Mouse (Mus musculus) CH12F3 (cell line): ENCODE measurements around the gene Fkbpl.

ENCODE experiments used
- in situ Hi-C: fragments of 300-500 bp; cut with MboI; formaldehyde crosslinking; loops from 2 replicates; pipeline ENCODE4 v1.14.3; 2020; ENCODE audit warnings: low sequenced_read_pairs

Gene Fkbpl

DNA sequence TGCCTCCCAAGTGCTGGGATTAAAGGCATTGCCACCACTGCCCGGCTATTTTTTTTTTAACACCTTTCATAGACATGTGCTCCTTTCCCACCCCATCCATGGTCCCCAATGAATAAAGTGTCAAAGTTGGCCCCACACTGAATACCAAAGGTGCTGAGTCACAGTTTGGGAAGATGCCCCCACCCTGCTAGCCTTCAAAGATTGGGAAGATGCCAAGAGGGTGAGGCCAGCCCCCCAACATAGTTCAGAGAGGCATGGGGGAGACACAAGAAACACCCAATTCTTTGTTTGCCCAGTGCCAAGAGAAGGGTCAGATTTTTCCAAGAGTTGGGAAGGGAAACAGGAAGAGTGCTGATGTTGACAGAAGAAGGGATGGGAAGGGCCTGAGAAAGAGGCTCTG, 17.9 kb downstream of the Fkbpl start:
- in situ Hi-C loops, result no loop called here

DNA sequence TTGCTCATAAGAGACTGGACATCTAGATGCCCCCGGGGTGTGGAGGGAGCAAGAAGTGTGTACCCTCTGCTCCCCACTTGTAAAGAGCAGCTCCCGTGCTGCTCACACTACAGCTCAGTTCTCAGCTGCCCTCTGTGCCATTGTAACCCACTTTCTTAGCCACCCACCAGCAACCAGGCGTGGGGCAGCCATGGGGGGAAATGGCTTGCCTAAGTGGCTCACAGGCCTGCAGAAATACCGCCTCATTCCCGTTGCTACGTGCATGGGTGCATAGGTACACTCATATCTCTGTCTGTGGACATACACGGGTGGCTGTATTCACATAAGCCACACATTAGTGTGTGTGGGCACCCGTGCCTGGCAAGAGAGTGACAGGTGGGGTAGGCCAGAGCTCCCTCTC, 18.4 kb downstream of the Fkbpl start:
- in situ Hi-C loops, result no loop called here

- in situ Hi-C loops, result no loop called here
Observed at GRCm38 (mm10) chr17:34663558-34663957, 19.0 kb downstream of the Fkbpl start.

DNA sequence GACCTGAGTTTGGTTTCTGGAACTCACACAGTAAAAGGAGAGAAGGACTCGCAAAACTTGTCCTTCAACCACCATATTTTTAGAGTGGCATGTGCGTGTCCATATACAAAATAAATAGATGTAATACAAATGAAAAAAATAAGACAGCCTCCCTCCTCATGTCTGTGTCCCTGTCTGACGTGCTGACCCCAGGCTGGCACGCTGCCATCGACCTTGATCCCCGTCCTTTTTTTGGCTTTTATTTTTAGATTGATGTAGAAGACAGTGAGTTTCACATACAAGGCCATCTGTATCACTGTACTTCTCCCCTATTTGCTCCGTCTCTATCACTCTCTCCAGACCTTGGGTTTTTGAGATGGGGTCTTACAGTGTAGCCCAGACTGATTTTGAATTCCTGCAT, 19.9 kb downstream of the Fkbpl start:
- in situ Hi-C loops, result no loop called here

GRCm38 (mm10) chr17:34670235-34670634, 25.7 kb downstream of the Fkbpl start, which contains the start of gene Tnxb:
Gene Tnxb, plus strand, starts transcription at chr17:34670535.
- in situ Hi-C loops, result no loop called here

- in situ Hi-C loops, result no loop called here
Observed at GRCm38 (mm10) chr17:34671151-34672066, 26.8 kb downstream of the Fkbpl start.

DNA sequence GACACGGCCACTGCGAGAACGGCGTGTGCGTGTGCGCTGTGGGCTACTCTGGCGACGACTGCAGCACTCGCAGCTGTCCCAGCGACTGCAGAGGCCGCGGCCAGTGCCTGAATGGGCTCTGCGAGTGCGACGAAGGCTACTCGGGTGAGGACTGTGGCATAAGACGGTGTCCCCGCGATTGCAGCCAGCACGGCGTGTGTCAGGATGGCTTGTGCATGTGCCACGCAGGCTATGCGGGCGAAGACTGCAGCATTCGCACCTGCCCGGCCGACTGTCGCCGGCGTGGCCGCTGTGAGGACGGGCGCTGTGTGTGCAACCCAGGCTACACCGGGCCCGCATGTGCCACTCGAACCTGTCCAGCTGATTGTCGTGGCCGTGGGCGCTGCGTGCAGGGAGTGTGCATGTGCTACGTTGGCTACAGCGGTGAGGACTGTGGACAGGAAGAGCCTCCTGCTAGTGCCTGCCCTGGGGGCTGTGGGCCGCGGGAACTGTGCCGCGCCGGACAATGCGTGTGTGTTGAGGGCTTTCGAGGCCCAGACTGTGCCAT, 27.8 kb downstream of the Fkbpl start:
- in situ Hi-C loops, result no loop called here

- in situ Hi-C loops, result no loop called here
Observed at GRCm38 (mm10) chr17:34673139-34673538, 28.6 kb downstream of the Fkbpl start.

DNA sequence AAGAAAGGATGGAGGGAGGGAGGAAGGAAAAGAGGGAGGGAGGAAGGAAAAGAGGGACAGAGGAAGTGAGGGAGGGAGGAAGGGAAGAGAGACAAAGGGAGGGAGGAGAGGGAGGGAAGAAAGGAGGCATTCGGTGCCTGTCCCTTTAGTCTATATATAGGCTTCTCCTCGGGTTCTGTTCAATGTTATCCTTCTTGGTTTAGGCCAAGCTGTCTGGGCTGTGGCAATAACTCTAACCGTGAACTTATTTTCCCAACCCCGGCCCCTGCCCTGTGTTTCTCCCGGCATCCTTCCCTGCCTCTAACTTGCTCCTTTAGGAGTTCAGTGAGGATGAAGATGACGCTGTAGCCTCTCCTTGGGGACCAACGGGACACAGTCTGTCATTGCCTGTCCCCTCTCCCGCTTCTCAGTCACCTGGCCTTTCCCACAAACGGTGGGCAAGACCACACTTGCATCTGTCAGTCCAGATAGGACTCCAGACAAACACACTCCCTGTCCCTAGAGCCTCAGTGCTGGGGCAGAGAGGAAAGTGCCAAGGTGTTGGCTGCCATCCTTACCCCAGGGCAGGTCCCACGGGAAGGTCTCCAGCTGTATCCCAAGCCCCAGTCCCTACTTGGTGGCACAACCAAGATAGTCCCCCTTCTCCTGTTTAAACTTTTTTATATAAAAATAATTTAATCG, 30.1 kb downstream of the Fkbpl start:
- in situ Hi-C loops, result no loop called here

DNA sequence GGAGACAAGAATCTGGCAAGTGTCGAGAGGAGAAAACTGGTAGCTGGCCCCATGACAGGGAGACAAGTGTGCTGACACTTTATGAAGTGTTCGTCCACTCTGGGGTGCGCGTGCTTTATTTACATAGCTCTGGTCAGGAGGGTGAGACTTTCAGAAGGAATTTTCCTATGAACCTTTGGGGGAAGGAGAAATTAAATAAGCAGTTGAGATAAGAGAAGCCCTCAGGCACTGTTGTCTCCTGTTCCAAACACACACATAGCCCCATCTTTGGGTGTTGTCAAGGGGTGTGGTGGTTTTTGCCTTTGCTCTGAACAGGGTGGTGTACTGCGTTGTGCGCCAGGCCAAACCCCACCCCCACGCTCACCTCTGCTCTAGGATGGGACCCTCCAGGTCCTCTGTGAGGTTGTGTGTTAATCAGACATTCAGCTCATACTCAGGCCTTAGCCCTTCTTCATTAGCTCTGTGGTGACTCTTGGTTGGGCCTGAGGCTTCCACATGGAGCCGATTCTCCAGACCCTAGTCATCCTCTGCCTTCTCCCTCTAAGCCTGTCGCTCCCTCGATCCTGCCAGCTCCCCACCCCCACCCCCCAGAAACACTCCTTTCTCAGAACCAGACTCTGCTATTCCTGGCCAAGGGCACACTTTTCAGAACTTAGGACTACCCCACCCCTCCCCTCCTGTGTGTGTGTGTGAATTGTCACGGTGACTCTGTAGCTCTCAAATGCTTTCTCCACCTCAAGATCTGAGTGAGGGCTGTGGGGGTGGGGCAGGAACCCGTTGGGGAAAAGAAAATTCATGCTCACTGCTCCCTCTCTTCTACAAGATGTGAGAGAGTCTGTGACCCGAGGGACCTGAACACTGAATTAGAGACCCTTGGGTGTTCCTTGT, 30.9 kb downstream of the Fkbpl start:
- in situ Hi-C loops, result no loop called here

- in situ Hi-C loops, result no loop called here
Observed at GRCm38 (mm10) chr17:34676093-34676460, 31.5 kb downstream of the Fkbpl start.

- in situ Hi-C loops, result no loop called here
Observed at GRCm38 (mm10) chr17:34676671-34677070, 32.1 kb downstream of the Fkbpl start.

DNA sequence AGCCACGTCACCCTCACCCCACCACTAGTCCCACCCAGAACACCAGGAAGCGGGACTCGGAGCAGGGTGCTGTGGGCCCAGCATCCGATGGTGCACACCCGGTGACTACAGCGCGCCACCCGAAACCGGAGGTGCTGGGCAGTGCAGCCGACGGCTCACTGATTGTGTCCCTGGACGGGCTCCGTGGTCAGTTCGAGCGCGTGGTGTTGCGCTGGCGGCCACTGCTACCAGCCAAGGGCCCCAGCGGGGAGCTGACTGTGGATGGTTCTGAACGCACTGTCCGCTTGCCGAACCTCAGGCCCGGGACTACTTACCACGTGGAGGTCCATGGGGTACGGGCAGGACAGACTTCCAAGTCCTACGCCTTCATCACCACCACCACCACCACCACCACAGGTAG, 35.6 kb downstream of the Fkbpl start:
- in situ Hi-C loops, result no loop called here

GRCm38 (mm10) chr17:34680621-34681020, 36.1 kb downstream of the Fkbpl start:
- in situ Hi-C loops, result no loop called here

DNA sequence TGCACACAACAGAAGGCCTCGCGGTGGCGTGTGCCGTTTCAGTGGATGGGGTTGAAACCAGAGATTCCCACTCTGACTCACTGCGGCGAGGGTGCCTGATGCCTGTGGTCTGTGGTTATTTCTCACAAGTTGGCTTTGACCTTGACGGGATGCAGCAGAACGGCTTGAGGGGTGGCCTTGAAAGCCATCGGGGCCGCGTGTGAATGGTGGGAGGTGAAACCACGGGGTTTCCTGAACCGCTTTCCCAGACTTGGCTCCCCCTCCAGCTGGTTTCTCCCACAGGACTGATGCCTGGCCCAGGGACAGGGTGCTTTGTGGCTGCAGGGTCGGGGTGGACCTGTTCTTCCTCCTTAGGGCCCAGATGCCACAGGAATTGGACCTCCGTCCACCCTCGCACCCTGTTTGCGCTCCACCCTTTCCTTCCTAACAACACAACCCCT, 36.6 kb downstream of the Fkbpl start:
- in situ Hi-C loops, result no loop called here

- in situ Hi-C loops, result no loop called here
Observed at GRCm38 (mm10) chr17:34681881-34682536, 37.4 kb downstream of the Fkbpl start.

- in situ Hi-C loops, result no loop called here
Observed at GRCm38 (mm10) chr17:34683179-34683578, 38.6 kb downstream of the Fkbpl start.

GRCm38 (mm10) chr17:34683686-34684220, 39.2 kb downstream of the Fkbpl start:
- in situ Hi-C loops, result no loop called here

- in situ Hi-C loops, result no loop called here
Observed at GRCm38 (mm10) chr17:34684253-34684893, 39.8 kb downstream of the Fkbpl start.
